Mouse (Mus musculus) hindbrain, embryonic 14.5 days (tissue): ENCODE measurements around the gene Gpa33. TPM values are rescaled to one million over a fixed set of nuclear protein-coding genes. Genes with fewer than 3 reads are reported as not detected.

Experiments used
- ATAC-seq: fragments of 200-750 bp; cut with Nextera tagmentation; 2 replicates; pipeline ENCODE4 v1.8.0; 2017; ENCODE audit warnings: moderate number of reproducible peaks, mild to moderate bottlenecking, moderate TSS enrichment, moderate library complexity; ENCODE audit not compliant: low FRiP score
- DNase-seq: peaks from one replicate; pipeline ENCODE4 v3.0.0-alpha.2; 2015; ENCODE audit warnings: low spot score
- H3K27ac ChIP-seq: fragments of 300-500 bp; sonication (generic); 2 replicates; pipeline ENCODE4 v1.5.1; 2014; ENCODE audit warnings: mild to moderate bottlenecking, moderate library complexity
- H3K27me3 ChIP-seq: fragments of 300-500 bp; sonication (generic); 2 replicates; pipeline ENCODE4 v1.6.1; 2014; ENCODE audit warnings: mild to moderate bottlenecking, low read length, mixed read lengths; ENCODE audit not compliant: control insufficient read depth, insufficient read depth
- H3K36me3 ChIP-seq: fragments of 300-500 bp; sonication (generic); replicated peaks from 2 replicates; pipeline ENCODE4 v1.6.1; 2014; ENCODE audit not compliant: control insufficient read depth, insufficient read depth
- H3K4me1 ChIP-seq: fragments of 300-500 bp; sonication (generic); replicated peaks from 2 replicates; pipeline ENCODE4 v1.6.1; 2014; ENCODE audit warnings: antibody characterized with exemption, low read length, mixed read lengths; ENCODE audit not compliant: control insufficient read depth, insufficient read depth
- H3K4me2 ChIP-seq: fragments of 300-500 bp; sonication (generic); replicated peaks from 2 replicates; pipeline ENCODE4 v1.6.1; 2014; ENCODE audit warnings: mild to moderate bottlenecking, moderate library complexity
- H3K4me3 ChIP-seq: fragments of 300-500 bp; sonication (generic); replicated peaks from 2 replicates; pipeline ENCODE4 v1.5.1; 2014; ENCODE audit warnings: mild to moderate bottlenecking, low read length
- H3K9ac ChIP-seq: fragments of 300-500 bp; sonication (generic); 2 replicates; pipeline ENCODE4 v1.6.1; 2014
- H3K9me3 ChIP-seq: fragments of 300-500 bp; sonication (generic); 2 replicates; pipeline ENCODE4 v1.6.1; 2016; ENCODE audit warnings: low read length; ENCODE audit not compliant: control insufficient read depth
- WGBS: fragments of 180-500 bp; shearing (Covaris S2); extraction: QIAGEN DNeasy Blood & Tissue Kit; methylation state at CpG from one replicate; pipeline ENCODE4 v1.1.7; 2014; 5-methylcytosine and 5-hydroxymethylcytosine counted together
- polyA plus RNA-seq: library from polyadenylated mRNA; unstranded; fragments of >200 nt; fragmentation: Nextera tagmentation; extraction: Ambion mirVana; gene quantifications from 2 replicates; pipeline ENCODE4 v1.2.1, GENCODE M21; 2014

The Gpa33 gene
- polyA plus RNA-seq, 1 experiment from 2014 or later: not detected

GRCm38 (mm10) chr1:166168017-166168416, 38.0 kb downstream of the Gpa33 start:
- Histone ChIP-seq H3K9me3 (no peaks in the 10 kb centered on the region), H3K27me3 (no peaks in the 10 kb centered on the region), H3K4me3 (no peak overlapping the region), H3K27ac (no peak overlapping the region), H3K36me3 (no peaks in the 10 kb centered on the region), H3K9ac (no peak overlapping the region), H3K4me1 (no peaks in the 10 kb centered on the region), H3K4me2 (no peak overlapping the region)
- no peak for DNase-seq
- ATAC-seq: no peak
- 92% methylated on average over 7 of the region's 7 CpGs for WGBS

- H3K36me3 ChIP-seq: no peaks in the 10 kb centered on the region
- no peaks in the 10 kb centered on the region for H3K9me3 ChIP-seq
- no peak overlapping the region for H3K4me3 ChIP-seq
- H3K9ac ChIP-seq: no peak overlapping the region
- no peaks in the 10 kb centered on the region for H3K4me1 ChIP-seq
- WGBS: 93% methylated on average over 7 of the region's 7 CpGs
- H3K27me3 ChIP-seq: no peaks in the 10 kb centered on the region
- no peak overlapping the region for H3K27ac ChIP-seq
- no peak overlapping the region for H3K4me2 ChIP-seq
- ATAC-seq (no peak), DNase-seq (no peak)
Observed at GRCm38 (mm10) chr1:166169713-166170112, 39.7 kb downstream of the Gpa33 start.

DNA sequence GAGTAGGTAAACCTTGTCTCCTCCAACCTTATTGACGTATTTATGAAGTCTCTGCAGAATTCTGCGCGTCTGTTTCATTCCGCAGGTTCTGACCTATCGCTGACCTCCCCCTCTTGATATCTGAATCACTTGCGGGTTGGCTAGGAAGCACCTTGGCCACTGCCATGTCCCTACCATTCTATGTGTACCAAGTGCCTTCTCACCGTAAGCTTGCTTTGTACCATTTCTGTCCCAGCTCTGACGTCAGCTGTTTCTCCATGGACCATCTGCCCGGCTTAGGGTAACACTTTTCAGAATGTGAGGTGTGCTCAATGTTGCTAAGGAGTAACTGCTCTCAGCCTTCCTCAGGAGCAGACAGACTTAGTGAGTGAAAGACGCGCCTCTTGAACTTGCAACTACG, 40.8 kb downstream of the Gpa33 start:
- no peak overlapping the region for H3K4me2 ChIP-seq
- no peak overlapping the region for H3K9ac ChIP-seq
- no peak for DNase-seq
- no peak overlapping the region for H3K4me3 ChIP-seq
- H3K4me1 ChIP-seq: no peaks in the 10 kb centered on the region
- no peaks in the 10 kb centered on the region for H3K27me3 ChIP-seq
- no peak for ATAC-seq
- H3K36me3 ChIP-seq: no peaks in the 10 kb centered on the region
- no peak overlapping the region for H3K27ac ChIP-seq
- H3K9me3 ChIP-seq: no peaks in the 10 kb centered on the region
- 92% methylated on average over 12 of the region's 12 CpGs for WGBS

- Histone ChIP-seq H3K27ac (no peak overlapping the region), H3K9ac (no peak overlapping the region), H3K4me3 (no peak overlapping the region), H3K4me2 (no peak overlapping the region), H3K36me3 (no peaks in the 10 kb centered on the region), H3K9me3 (no peaks in the 10 kb centered on the region), H3K27me3 (no peaks in the 10 kb centered on the region), H3K4me1 (no peaks in the 10 kb centered on the region)
- DNase-seq (no peak), ATAC-seq (no peak)
- WGBS: 84% methylated on average over 3 of the region's 3 CpGs
Observed at GRCm38 (mm10) chr1:166172992-166173391, 43.0 kb downstream of the Gpa33 start.

DNA sequence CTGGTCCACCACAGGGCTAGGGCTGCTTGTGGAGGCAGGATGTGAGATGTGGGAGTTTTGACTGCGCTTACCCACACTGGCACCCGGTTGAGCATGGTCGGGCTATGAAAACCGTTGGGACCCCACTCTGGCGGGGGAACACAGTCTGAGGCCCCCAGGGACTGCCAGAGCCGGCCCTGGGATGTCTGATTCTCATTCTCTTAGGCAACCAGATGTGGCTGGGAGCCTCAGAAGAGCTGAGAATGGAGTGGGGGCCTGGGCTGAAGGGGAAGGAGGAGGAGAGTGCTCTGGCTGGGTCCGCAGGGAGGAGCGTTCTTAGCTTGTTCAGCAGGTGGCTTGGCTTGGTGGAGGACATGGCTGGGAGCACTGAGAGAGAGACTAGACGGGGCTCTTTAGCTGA, 43.6 kb downstream of the Gpa33 start:
- ATAC-seq (no peak), DNase-seq (no peak)
- WGBS: 74% methylated on average over 9 of the region's 9 CpGs
- H3K9ac ChIP-seq: no peak overlapping the region
- H3K4me3 ChIP-seq: no peak overlapping the region
- H3K4me1 ChIP-seq: no peaks in the 10 kb centered on the region
- H3K9me3 ChIP-seq: no peaks in the 10 kb centered on the region
- H3K4me2 ChIP-seq: no peak overlapping the region
- no peak overlapping the region for H3K27ac ChIP-seq
- no peaks in the 10 kb centered on the region for H3K36me3 ChIP-seq
- no peaks in the 10 kb centered on the region for H3K27me3 ChIP-seq

DNA sequence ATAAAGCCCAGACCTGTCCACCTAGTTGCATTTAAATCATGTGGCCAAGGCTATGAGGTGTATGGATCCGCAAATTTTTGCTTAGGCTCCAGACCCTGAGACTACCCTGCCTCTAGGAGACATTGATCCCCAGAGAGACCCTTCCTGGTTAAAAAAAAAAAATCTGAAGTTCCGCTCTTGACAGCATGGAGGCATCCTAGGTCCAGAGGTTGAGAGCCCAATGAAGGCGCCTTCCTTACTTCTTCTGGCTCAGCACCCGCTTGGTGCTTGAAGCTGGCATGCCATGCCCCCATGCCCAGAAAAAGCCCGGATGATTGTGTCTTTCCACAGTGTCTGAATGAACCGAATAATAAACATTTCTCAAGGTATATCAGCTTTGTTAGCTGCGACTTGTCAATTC, 51.5 kb downstream of the Gpa33 start:
- ATAC-seq (no peak), DNase-seq (no peak)
- Histone ChIP-seq H3K27ac (no peak overlapping the region), H3K27me3 (0 out of 2 replicates have a peak, but pooled peaks cover 3% of the 10 kb centered on the region), H3K4me1 (0 out of 2 replicates have a peak, but pooled peaks cover 3% of the 10 kb centered on the region), H3K4me2 (no peak overlapping the region), H3K9me3 (no peaks in the 10 kb centered on the region), H3K36me3 (no peaks in the 10 kb centered on the region), H3K4me3 (no peak overlapping the region), H3K9ac (no peak overlapping the region)
- 93% methylated on average over 7 of the region's 7 CpGs for WGBS

GRCm38 (mm10) chr1:166182952-166183627, 53.1 kb downstream of the Gpa33 start:
- H3K36me3 ChIP-seq: no peaks in the 10 kb centered on the region
- H3K27ac ChIP-seq: peak overlapping the region; percentile 27; the same call in 1 of the 2 replicates
- 0 out of 2 replicates have a peak, but pooled peaks cover 3% of the 10 kb centered on the region for H3K27me3 ChIP-seq
- H3K4me2 ChIP-seq: no peak overlapping the region
- H3K9me3 ChIP-seq: no peaks in the 10 kb centered on the region
- H3K4me3 ChIP-seq: no peak overlapping the region
- ATAC-seq (no peak), DNase-seq (peak; percentile 36)
- WGBS: 52% methylated on average over 10 of the region's 10 CpGs
- H3K4me1 ChIP-seq: 0 out of 2 replicates have a peak, but pooled peaks cover 3% of the 10 kb centered on the region
- H3K9ac ChIP-seq: no peak overlapping the region

DNA sequence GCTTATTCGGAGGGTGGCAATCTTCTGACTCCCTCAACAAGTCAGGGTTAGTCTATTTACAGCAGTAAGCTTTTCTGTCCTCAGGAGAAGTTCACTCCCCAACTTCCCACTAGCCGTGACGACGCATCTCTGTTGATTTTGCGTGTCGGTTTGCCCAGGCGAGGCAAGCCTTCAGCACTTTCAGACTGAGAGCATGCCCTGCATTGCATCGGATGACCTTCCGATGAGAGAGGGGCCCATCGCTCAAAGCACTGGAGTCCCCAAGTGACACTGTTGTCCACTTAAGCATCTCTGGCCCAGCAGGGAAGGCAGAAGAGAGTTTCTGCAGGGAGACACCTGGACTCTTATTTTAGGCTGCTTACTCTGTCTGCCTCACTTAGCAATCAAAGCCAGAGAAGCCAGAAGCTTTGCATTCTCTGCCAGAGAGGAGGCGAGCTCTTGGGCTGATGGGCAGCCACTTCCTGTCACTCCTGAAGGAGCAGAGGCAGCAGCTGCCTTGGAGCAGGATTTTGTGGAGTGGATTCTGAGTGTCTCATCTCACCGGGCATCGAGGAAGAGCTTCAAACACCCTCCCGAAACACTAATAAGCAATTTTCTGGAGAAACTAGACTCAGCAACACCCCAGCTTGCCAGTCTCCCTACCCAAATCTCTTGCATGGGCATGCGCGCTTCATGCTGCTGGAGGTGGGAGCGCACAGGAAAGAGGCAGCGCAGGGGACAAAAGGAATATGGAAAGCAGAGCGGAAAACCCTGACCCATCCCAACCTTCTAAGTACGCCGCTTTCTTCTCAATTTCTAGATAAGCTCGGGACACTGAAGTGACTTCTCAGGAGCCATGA, 54.6 kb downstream of the Gpa33 start:
- Histone ChIP-seq H3K4me3 (no peak overlapping the region), H3K36me3 (no peaks in the 10 kb centered on the region), H3K27ac (no peak overlapping the region), H3K4me2 (no peak overlapping the region), H3K9me3 (no peaks in the 10 kb centered on the region), H3K4me1 (0 out of 2 replicates have a peak, but pooled peaks cover 3% of the 10 kb centered on the region), H3K27me3 (0 out of 2 replicates have a peak, but pooled peaks cover 3% of the 10 kb centered on the region), H3K9ac (no peak overlapping the region)
- WGBS: 85% methylated on average over 22 of the region's 22 CpGs
- ATAC-seq (no peak), DNase-seq (no peak)

DNA sequence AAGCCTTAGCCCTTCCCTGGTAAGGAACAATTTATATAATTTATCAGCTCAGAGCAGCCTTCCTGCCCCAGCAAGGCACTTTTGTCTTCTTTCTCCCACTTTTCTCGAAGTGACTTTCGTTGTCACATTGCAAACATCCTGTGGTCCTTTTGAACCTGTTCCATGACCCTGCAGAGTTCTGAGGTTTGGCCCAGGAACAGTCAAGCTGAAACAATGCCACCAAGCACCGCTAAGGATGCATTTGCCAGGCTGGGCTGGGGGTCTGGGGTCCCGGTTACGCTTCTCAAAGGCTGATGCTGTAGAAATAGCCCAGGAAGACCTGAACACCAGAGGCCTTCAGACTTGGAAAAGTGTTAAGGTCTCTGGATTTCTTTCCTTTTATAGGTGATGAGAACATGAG, 55.3 kb downstream of the Gpa33 start:
- ATAC-seq (no peak), DNase-seq (no peak)
- H3K27ac ChIP-seq: no peak overlapping the region
- no peaks in the 10 kb centered on the region for H3K36me3 ChIP-seq
- H3K4me1 ChIP-seq: 0 out of 2 replicates have a peak, but pooled peaks cover 3% of the 10 kb centered on the region
- no peaks in the 10 kb centered on the region for H3K9me3 ChIP-seq
- H3K4me2 ChIP-seq: no peak overlapping the region
- H3K4me3 ChIP-seq: no peak overlapping the region
- WGBS: 74% methylated on average over 5 of the region's 5 CpGs
- H3K9ac ChIP-seq: no peak overlapping the region
- 0 out of 2 replicates have a peak, but pooled peaks cover 3% of the 10 kb centered on the region for H3K27me3 ChIP-seq
